Mouse (Mus musculus): ENCODE measurements around the gene Cnih3. TPM values are rescaled to one million over a fixed set of nuclear protein-coding genes. Genes with fewer than 3 reads are reported as not detected.

Cnih3 gene
- polyA plus RNA-seq, 1 experiment from 2014 or later: 14.1 TPM

- Histone ChIP-seq H3K9ac (ENCODE audit: low read depth, low read length) (no peak overlapping the region), H3K4me2 (ENCODE audit: low read length) (no peak overlapping the region), H3K4me3 (ENCODE audit: low read length) (no peak overlapping the region), H3K4me1 (ENCODE audit: control insufficient read depth, insufficient read depth, low read depth, low read length) (peaks cover 11% of the 10 kb centered on the region), H3K27ac (ENCODE audit: low read depth, low read length) (no peak overlapping the region), H3K9me3 (ENCODE audit: control insufficient read depth, low read length) (no peaks in the 10 kb centered on the region), H3K36me3 (ENCODE audit: control insufficient read depth, insufficient read depth, low read length) (no peaks in the 10 kb centered on the region), H3K27me3 (replicated peaks; ENCODE audit: control insufficient read depth, insufficient read depth, low read length) (no peaks in the 10 kb centered on the region)
- WGBS: 51% methylated on average over 18 of the region's 18 CpGs
- peak; percentile 24; the same call in 1 of the 2 replicates for ATAC-seq
These were observed 55.9 kb downstream of the Cnih3 start for GRCm38 (mm10) chr1:181408086-181408975.

- H3K36me3 ChIP-seq (ENCODE audit: control insufficient read depth, insufficient read depth, low read length): no peaks in the 10 kb centered on the region
- no peak overlapping the region for H3K9ac ChIP-seq (ENCODE audit: low read depth, low read length)
- ATAC-seq: no peak
- no peak overlapping the region for H3K4me3 ChIP-seq (ENCODE audit: low read length)
- 79% methylated on average over 9 of the region's 9 CpGs for WGBS
- peaks cover 11% of the 10 kb centered on the region for H3K4me1 ChIP-seq (ENCODE audit: control insufficient read depth, insufficient read depth, low read depth, low read length)
- no peak overlapping the region for H3K4me2 ChIP-seq (ENCODE audit: low read length)
- no peaks in the 10 kb centered on the region for H3K27me3 ChIP-seq (replicated peaks; ENCODE audit: control insufficient read depth, insufficient read depth, low read length)
- no peaks in the 10 kb centered on the region for H3K9me3 ChIP-seq (ENCODE audit: control insufficient read depth, low read length)
- no peak overlapping the region for H3K27ac ChIP-seq (ENCODE audit: low read depth, low read length)
These were observed 57.3 kb downstream of the Cnih3 start for GRCm38 (mm10) chr1:181409693-181410092.

GRCm38 (mm10) chr1:181410647-181411254, 58.3 kb downstream of the Cnih3 start:
- WGBS: 31% methylated on average over 8 of the region's 8 CpGs
- Histone ChIP-seq H3K4me2 (ENCODE audit: low read length) (no peak overlapping the region), H3K9ac (ENCODE audit: low read depth, low read length) (no peak overlapping the region), H3K36me3 (ENCODE audit: control insufficient read depth, insufficient read depth, low read length) (no peaks in the 10 kb centered on the region), H3K4me1 (ENCODE audit: control insufficient read depth, insufficient read depth, low read depth, low read length) (peaks cover 11% of the 10 kb centered on the region), H3K27me3 (replicated peaks; ENCODE audit: control insufficient read depth, insufficient read depth, low read length) (no peaks in the 10 kb centered on the region), H3K4me3 (ENCODE audit: low read length) (no peak overlapping the region), H3K27ac (ENCODE audit: low read depth, low read length) (peak overlapping the region; percentile 15; the same call in 1 of the 2 replicates), H3K9me3 (ENCODE audit: control insufficient read depth, low read length) (no peaks in the 10 kb centered on the region)
- ATAC-seq: peak; percentile 7; the same call in 1 of the 2 replicates

GRCm38 (mm10) chr1:181414985-181415384, 62.6 kb downstream of the Cnih3 start:
- H3K9me3 ChIP-seq (ENCODE audit: control insufficient read depth, low read length): no peaks in the 10 kb centered on the region
- ATAC-seq: 0 out of 2 replicates have a peak, but pooled peaks have one; percentile 41
- WGBS: 62% methylated on average over 2 of the region's 2 CpGs

GRCm38 (mm10) chr1:181416841-181417240, 64.4 kb downstream of the Cnih3 start:
- no peak for ATAC-seq
- 75% methylated on average over 9 of the region's 9 CpGs for WGBS
- no peak overlapping the region for H3K27ac ChIP-seq (ENCODE audit: low read depth, low read length)
- H3K9me3 ChIP-seq (ENCODE audit: control insufficient read depth, low read length): no peaks in the 10 kb centered on the region
- no peaks in the 10 kb centered on the region for H3K27me3 ChIP-seq (replicated peaks; ENCODE audit: control insufficient read depth, insufficient read depth, low read length)
- no peak overlapping the region for H3K9ac ChIP-seq (ENCODE audit: low read depth, low read length)
- no peak overlapping the region for H3K4me2 ChIP-seq (ENCODE audit: low read length)
- peaks cover 7% of the 10 kb centered on the region; the same call in 1 of the 2 replicates for H3K4me1 ChIP-seq (ENCODE audit: control insufficient read depth, insufficient read depth, low read depth, low read length)
- no peaks in the 10 kb centered on the region for H3K36me3 ChIP-seq (ENCODE audit: control insufficient read depth, insufficient read depth, low read length)
- H3K4me3 ChIP-seq (ENCODE audit: low read length): no peak overlapping the region

More at GRCm38 (mm10) chr1:181414985-181415384, 62.6 kb downstream of the Cnih3 start:
- Histone ChIP-seq H3K27me3 (replicated peaks; ENCODE audit: control insufficient read depth, insufficient read depth, low read length) (no peaks in the 10 kb centered on the region), H3K27ac (ENCODE audit: low read depth, low read length) (no peak overlapping the region), H3K36me3 (ENCODE audit: control insufficient read depth, insufficient read depth, low read length) (no peaks in the 10 kb centered on the region), H3K4me1 (ENCODE audit: control insufficient read depth, insufficient read depth, low read depth, low read length) (peaks cover 10% of the 10 kb centered on the region), H3K4me2 (ENCODE audit: low read length) (no peak overlapping the region), H3K9ac (ENCODE audit: low read depth, low read length) (no peak overlapping the region), H3K4me3 (ENCODE audit: low read length) (no peak overlapping the region)

GRCm38 (mm10) chr1:181417937-181418523, 65.6 kb downstream of the Cnih3 start:
- H3K9me3 ChIP-seq (ENCODE audit: control insufficient read depth, low read length): no peaks in the 10 kb centered on the region
- no peak overlapping the region for H3K27ac ChIP-seq (ENCODE audit: low read depth, low read length)
- H3K4me2 ChIP-seq (ENCODE audit: low read length): no peak overlapping the region
- 67% methylated on average over 6 of the region's 6 CpGs for WGBS
- H3K9ac ChIP-seq (ENCODE audit: low read depth, low read length): no peak overlapping the region
- ATAC-seq: 0 out of 2 replicates have a peak, but pooled peaks have one; percentile 50
- H3K36me3 ChIP-seq (ENCODE audit: control insufficient read depth, insufficient read depth, low read length): no peaks in the 10 kb centered on the region
- H3K4me3 ChIP-seq (ENCODE audit: low read length): no peak overlapping the region
- no peaks in the 10 kb centered on the region for H3K27me3 ChIP-seq (replicated peaks; ENCODE audit: control insufficient read depth, insufficient read depth, low read length)
- H3K4me1 ChIP-seq (ENCODE audit: control insufficient read depth, insufficient read depth, low read depth, low read length): peaks cover 10% of the 10 kb centered on the region; the same call in 1 of the 2 replicates

GRCm38 (mm10) chr1:181420080-181420536, 67.7 kb downstream of the Cnih3 start:
- Histone ChIP-seq H3K27ac (ENCODE audit: low read depth, low read length) (no peak overlapping the region), H3K36me3 (ENCODE audit: control insufficient read depth, insufficient read depth, low read length) (no peaks in the 10 kb centered on the region), H3K4me3 (ENCODE audit: low read length) (no peak overlapping the region), H3K4me2 (ENCODE audit: low read length) (no peak overlapping the region), H3K9me3 (ENCODE audit: control insufficient read depth, low read length) (no peaks in the 10 kb centered on the region), H3K9ac (ENCODE audit: low read depth, low read length) (no peak overlapping the region), H3K4me1 (ENCODE audit: control insufficient read depth, insufficient read depth, low read depth, low read length) (peaks cover 10% of the 10 kb centered on the region; the same call in 1 of the 2 replicates), H3K27me3 (replicated peaks; ENCODE audit: control insufficient read depth, insufficient read depth, low read length) (no peaks in the 10 kb centered on the region)
- peak; percentile 42; the same call in 1 of the 2 replicates for ATAC-seq
- WGBS: 19% methylated on average over 11 of the region's 11 CpGs

GRCm38 (mm10) chr1:181422796-181423195, 70.4 kb downstream of the Cnih3 start:
- Histone ChIP-seq H3K9ac (ENCODE audit: low read depth, low read length) (no peak overlapping the region), H3K9me3 (ENCODE audit: control insufficient read depth, low read length) (no peaks in the 10 kb centered on the region), H3K27me3 (replicated peaks; ENCODE audit: control insufficient read depth, insufficient read depth, low read length) (no peaks in the 10 kb centered on the region), H3K4me1 (ENCODE audit: control insufficient read depth, insufficient read depth, low read depth, low read length) (peaks cover 9% of the 10 kb centered on the region; the same call in 1 of the 2 replicates), H3K4me3 (ENCODE audit: low read length) (no peak overlapping the region), H3K4me2 (ENCODE audit: low read length) (no peak overlapping the region), H3K36me3 (ENCODE audit: control insufficient read depth, insufficient read depth, low read length) (no peaks in the 10 kb centered on the region), H3K27ac (ENCODE audit: low read depth, low read length) (no peak overlapping the region)
- WGBS: 32% methylated on average over 6 of the region's 6 CpGs
- 0 out of 2 replicates have a peak, but pooled peaks have one; percentile 30 for ATAC-seq

Measured in hindbrain, embryonic 16.5 days (tissue).